Mouse (Mus musculus): ENCODE measurements at regions not wholly inside any gene's neighbourhood (a gene's known extent, or its start where the extent isn't known, plus 50 kb on each side); places are given as distances from the start of the nearest gene placed in this dataset.

DNA sequence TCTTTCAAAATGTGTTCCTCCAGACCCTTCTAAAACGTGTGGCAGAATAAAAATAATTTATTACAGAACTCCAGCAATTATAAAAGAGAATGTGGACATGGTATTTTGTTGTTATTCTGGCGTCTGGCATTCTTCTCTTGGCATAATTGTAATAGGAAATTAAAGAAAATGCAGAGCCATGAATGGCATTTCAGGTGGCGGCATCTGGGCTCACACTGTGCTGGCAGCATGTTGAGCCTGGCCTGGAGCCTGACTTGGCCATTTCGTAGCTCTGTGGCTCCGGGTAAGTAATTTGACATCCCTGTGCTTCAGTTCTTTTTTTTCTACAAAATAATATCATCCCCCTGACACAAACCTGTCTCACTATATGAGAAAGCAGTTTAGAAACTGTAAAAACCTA lies 168.0 kb upstream of the Thbs1 start:
- TF ChIP-seq CTCF (IDR thresholded peaks at IDR 0.05; ENCODE audit: low read depth, low read length) (no peak), GATA1 (IDR thresholded peaks at IDR 0.05; ENCODE audit: borderline replicate concordance, low read length) (no peak)

All from G1E (cell line).